Mouse (Mus musculus): ENCODE data around the gene Ankrd27.
A peak's percentile ranks its signal among the peaks of the same experiment; 100 is the strongest.

Ankrd27 gene

DNA sequence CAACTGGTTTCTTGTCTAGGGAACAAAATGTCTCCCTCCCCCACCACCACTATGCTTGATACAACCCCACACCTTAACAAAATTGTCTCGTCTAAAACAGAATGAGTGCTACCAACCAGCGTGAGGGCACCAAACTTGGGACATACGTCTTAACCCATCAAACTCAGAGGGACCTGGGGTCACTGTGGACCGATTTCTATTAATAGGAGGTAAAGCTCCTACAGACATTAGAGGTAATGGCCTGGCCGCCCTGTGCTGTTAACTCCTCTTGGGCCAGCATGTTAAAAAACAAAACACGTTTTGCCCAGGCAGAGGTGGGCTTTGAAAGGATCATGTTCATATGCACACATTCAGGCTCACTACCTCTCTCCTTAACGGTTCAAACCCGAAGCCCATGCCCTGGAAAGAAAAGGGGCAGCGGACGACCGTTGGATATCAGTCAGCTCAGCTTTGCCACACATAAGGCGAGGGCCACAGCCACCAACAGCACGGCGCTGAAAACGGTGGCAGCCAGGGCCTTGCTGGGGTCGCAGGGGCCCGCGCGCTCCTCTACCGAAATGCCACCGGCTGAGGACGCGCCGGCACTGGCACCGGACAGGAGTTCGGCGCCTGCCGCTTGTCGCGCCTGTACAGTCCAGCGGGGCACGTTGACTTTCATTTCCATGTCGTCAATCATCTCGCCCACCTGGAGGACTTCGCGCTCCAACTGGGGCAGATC, 1.8 kb upstream of the Ankrd27 start:
- no peak for DNase-seq

DNA sequence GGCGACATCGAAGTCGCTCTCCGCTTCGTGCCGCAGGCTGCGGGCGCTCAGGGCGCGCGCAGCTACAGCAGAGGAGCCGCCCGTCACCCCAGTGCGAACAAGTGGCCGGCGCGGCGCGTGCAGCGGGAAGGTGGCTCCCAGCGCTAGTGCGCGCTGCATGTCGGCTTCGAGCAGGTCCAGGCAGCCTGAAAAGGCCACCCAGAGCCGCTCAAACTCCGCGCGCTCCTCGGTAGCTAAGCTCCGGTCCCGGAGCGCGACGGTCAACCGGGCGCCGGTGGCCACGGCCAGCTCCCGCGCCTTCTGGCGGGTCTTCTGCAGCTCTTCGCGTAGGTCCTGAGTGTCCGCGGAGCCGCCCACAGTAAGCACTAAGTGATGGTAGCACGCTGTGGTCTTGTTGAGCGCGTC, 1.3 kb upstream of the Ankrd27 start:
- DNase-seq: peak; percentile 39

DNA sequence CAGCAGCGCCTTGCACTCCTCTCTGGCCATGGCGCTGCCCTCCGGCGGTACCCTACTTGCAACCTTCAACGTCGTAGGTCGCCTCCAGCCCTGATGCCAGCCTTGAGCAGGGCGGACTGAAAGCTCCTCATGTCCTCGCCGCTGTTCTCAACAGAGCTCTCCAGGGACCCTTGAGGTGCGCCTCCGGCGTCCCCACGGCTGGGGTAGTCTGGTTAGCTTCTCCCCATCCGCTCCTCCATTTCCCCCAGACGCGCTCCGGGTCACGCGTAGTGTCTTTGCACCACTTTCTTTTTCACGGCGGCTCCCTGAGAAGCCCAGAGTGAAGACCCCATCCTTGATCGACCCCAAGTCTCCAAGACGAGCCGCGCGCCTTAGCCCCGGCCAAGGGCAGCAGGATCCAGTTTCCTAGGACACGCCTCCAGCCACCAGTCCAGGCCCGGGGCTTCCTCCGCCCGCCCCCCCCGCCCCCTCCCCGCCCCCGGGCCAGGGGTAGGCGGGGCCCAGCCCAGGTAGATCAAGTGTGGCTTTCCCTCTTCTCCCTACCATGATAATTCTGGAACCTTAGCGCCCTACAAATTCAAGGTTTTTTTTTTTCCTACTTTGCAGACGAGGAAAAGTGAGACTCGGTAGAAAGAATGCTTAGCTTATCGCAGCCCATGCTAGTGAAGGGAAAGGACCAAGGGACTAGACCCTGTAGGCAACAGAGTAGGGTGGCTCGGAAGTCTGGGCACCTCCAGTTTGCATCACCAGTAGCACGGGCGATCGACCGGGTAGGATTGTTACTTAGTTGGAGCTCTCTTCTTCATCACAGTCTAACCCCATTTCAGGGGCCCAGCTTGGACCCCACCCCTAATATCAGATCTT, 621 bp upstream of the Ankrd27 start, which contains the start of gene Rgs9bp:
Gene Rgs9bp, minus strand, starts transcription at position 392 of the 864 bp plus-strand sequence.
- DNase-seq: peak; percentile 84

DNA sequence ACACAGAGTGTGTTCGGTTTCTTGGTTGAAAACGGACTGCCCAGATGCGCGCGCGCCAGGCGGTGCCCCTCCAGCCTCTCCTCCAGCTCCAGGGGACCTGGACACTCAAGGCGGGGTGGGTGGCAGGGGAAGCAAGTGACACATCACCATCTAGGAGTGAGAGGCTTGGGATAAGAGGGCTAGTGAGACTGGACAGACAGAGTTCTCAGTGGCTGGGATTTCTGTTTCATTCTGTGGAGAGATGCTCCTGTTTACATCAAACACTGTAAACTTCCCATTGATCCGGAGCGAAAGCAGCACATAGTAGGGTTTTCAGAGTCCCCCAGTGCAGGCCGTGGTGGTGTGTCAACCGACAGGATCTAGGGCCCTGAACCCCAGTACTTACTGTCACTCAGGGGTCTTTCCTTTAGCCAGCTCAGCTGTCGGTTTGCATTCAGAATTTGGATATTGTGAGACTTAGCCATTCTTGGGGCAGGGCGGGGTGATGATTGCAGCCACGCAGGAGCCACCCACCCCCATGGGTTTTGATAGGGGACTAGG, 932 bp downstream of the Ankrd27 start:
- DNase-seq: no peak

DNA sequence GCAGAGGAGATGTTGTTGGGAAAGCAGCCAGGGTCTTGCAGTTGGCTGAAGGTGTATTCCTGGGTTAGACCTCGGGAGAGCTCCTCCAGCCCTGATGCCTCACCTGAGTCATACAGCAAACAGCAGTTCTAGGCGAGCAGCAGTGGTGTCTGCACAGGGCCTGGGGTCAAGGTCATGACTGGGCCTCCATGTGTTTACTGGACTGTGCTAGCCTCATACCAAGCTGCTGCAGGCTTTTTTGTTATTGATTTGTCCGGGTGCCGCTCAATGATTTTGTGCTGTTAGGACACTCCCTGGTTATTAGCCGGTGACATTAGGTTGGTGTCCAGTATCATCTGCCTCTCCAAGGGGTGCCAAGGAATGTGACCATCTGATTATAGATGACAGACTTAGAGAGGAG, 1.7 kb downstream of the Ankrd27 start:
- no peak for DNase-seq

DNA sequence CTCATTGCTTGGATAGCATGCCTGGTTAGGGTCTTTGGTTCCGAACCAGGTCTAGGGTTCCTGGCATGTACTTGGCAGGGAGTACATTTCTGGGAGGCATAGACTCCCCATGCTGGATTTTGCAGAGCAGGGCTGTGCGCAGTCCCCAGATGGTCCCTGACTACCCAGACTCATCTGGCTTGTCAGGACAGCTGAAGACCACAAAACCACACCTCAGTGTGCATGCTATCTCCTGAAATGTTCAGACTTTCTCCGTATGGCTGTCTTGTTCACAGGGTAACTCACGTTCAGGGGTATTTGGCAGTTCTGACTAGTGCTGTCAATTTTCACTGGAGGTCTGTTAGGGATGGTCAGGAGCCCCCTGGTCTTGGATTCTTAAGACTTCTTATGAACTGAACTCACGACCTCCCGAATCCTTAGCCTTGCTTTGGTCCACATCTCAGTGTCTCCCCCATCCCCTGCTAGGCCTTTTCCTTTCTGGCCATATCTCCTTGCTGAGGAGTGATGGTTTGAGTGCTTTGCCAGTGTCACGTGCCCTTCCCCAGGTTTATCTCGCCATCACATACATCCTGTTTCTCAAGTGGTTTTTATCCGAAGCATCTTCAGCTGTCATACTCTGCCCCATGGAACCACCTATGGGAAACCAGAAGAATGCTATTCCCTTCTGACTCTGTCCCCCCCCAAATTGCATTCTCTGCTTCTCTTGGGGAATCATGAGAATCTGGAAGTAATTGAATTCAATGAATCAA, 2.8 kb downstream of the Ankrd27 start:
- DNase-seq: no peak

DNA sequence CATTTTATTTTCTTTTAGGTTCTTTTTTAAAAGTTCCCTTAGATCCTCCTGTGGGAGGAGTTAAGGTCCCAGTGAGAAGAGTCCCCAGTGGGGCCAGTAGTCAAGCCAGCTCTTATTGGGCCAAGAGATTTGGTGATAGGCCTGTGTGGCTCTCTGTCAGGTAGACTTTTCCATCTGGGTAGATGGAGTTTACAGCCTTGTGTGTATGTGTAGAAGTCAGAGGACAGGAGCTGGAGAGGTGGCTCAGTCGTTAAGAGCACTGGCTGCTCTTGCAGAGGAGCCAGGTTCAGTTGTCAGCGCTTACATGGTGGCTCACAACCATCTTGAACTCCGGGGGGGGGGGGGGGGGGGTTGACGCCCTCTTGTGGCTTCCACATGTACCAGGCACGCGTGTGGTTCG, 3.4 kb downstream of the Ankrd27 start:
- no peak for DNase-seq

DNA sequence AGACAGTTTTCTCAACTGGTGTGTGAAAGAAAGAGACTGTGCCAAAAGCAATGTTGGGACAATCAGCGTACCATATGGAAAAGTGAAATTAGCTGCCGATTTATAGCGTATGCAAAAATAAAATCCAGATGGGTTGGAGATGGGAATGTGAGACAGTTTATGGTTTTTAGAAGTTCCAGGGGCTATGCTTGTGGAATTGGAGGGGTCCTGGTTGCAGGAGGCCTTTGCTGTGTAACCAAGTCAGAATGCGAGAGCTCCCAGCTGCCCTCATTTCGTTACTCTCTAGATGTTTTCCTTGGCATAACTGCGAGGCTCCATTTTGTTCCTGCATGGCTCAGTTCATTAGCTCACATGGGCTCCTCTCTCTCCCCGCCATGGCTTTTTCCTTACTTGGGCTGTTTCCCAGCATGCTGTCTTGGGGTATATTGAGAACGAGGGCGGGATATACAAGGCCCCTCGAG, 4.7 kb downstream of the Ankrd27 start:
- peak; percentile 27 for DNase-seq

DNA sequence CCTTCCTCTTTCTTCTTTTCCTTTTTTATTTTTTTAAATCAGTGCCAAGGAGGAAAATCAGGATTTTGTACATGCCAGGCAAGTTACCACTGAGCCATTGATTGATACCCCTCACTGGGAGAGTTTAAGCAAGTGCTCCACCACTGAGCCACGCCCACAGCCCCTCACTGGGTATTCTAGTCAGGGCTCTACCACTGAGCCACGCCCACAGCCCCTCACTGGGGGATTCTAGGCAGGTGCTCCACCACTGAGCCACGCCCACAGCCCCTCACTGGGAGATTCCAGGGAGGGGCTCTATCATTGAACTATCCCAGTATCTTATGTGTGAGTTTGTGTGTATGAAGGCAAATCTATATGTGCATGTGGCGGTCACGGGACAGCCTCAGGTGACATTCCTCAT, 8.3 kb downstream of the Ankrd27 start:
- no peak for DNase-seq

DNA sequence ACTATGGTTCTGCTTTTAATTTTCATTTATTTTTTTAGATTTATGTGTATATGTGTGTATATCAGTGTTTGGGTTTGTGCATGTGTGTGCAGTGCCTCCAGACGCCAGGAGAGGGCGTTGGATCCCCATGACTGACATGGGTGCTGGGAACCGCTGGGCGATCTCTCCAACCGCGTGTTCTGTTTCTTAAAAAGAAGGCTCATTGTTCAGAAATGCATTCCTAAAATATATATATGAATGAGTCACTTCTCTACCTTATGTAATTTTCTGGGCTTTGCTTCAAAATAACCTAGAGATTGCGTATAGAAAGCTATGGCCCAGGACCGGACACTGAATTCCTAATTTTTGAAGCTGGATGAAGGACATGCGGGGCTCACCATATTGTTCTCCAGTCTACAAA, 13.4 kb downstream of the Ankrd27 start:
- DNase-seq: no peak

DNA sequence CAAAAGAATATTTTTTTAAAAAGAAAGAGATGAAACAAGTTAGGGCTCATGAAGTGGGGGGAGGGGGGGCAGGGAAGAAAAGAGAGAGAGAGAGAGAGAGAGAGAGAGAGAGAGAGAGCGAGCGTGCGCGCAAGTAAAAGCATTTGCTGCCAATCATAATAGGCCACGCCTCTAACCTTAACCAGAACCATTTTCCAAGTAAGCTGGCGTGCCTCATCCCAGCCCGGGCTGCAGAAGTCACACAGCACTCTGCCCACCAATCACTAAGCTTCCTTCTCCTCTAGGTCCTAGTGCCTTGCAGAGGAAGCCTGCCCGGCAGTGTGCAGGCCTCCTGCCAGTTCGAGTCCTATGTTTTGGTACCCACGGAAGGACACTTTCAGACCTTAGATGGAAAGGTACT, 14.0 kb downstream of the Ankrd27 start:
- no peak for DNase-seq

DNA sequence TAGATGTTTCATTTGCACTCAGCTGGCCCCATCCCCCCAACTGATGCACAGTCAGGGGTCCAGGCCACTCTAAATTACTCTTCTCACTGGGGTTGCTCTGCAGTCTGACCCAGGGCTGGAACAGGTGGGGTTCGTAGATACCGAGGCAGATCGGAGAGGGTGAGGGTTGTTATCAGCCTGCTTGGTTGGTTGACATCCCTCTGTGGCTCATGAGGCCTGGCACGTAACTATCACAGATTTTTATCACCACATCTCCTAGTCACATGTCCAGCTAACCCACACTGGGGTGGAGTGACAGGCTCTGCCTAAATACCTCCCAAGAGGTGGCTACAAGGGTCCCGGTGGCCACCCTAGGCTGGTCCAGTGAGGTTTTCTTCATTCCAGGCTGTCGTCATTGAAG, 15.1 kb downstream of the Ankrd27 start:
- no peak for DNase-seq

DNA sequence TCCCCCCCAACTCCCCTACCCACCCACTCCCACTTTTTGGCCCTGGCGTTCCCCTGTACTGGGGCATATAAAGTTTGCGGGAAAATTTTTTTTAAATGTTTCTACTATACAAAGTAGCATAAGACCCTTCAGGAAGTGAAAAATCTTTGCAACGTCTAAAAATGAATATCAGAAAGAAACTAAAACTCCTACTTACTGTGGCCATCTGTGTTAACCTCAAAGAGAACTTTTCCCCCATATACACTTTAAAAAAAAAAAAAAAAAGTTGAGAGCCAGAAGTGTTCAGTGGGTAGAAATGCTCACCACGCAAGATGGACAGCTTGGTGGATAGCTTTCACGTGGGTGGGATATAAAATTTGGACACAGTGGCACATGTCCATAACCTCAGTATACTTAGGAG, 16.7 kb downstream of the Ankrd27 start:
- DNase-seq: no peak

DNA sequence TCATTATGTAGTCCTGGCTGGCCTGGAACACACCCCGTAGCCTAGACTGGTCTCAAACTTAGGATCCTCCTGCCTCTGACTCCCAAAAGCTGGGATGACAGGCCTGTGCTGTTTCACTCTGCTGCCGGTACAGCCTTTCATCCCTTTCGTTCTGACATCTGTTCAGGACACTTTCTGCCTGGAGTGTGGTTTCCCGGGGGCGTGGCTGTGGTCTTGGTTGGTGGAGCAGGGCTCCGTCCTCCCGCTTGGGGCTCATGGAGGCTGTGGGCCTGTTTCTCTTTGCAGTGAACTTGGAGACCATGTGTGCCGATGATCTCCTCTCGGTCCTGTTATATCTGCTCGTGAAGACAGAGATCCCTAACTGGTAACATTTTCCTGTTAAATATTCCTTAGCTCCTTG, 20.8 kb downstream of the Ankrd27 start:
- no peak for DNase-seq

DNA sequence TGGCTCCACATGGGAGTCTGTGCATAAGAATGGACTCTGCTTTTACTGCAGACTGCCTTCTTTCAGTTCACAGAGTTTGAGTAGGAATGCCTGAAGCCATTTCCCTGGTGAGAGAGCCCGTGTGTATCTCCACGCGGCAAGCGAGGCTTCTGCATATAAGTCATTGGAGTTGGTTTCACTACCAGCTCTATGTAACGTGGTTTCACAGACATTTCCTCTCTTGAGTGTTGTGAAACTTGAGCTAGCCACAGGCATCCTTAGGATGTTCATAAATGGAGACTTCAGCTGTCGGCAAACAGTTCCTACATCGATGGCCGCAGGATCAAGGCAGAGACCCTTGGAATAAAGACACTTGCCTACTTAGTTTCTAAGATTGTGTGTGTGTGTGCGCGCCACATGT, 23.2 kb downstream of the Ankrd27 start:
- DNase-seq: no peak

DNA sequence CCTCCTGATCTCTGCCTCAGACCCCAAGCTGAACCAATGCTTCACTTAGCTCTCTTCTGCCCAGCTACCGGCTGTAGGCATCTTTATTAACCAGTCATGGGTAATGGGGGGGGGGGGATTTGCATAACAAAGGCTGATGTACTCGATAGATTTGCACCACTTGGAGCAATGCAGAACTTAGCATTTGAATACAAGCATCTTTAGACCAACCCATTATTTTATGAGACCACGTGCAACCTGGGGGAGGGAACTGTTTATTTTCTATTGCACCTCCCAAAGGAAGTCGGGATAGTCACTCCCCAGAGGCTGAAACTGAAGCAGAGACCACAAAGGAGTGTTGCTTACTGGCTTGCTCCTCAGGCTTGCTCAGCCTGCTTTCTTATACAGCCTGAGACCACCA, 31.5 kb downstream of the Ankrd27 start:
- DNase-seq: no peak

DNA sequence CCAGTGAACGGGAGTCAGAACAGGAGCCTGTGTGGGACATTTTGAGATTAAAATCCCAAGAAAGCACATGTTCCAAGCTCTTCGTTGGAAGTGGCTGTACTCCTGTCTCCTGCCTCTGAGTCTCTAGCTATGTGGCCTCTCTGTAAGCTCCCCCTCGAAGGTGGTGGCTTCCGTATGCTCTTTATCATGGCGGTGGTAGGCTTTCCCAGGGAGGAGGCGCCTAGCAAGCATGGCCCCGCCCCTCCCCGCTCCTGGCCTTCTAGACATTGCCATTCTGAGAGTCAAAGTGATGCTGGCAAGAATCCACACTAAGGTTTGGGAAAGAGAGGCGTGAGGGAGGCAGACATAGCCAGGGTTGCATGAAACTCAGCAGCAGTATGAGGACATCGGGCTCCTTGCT, 36.6 kb downstream of the Ankrd27 start:
- no peak for DNase-seq

DNA sequence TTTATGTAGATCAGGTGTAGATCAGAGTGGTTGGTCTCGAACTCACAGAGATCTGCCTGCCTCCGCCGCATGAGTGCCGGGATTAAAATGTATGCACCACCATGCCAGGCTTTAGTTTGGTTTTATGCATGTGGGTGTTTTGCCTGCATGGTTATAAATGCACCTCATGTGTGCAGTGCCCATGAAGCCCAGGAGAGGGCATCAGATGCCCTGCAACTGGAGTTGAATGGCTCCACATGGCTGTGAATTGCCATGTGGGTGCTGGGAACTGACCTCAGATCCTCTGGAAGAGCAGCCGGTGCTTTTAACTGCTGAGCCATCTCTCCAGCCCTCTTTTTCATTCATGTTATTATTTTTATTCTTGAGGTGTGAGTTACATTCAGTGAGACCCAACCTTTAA, 40.0 kb downstream of the Ankrd27 start:
- DNase-seq: no peak

DNA sequence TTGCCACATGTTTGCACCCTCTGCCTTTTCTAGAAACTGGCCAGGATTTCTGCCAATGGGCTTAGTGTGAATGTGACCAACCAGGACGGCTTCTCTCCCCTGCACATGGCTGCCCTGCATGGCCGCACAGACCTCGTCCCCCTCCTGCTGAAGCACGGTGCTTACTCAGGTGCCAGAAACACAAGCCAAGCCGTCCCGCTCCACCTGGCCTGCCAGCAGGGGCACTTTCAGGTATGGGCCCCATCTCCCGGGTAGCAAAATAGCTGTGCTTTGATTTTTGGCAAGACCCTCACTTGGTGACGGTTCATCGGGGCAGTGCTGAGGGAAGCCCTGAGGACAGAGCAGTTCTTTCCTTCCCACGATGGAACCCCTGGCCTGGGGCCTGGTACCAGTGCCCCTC, 41.3 kb downstream of the Ankrd27 start:
- DNase-seq: no peak

DNA sequence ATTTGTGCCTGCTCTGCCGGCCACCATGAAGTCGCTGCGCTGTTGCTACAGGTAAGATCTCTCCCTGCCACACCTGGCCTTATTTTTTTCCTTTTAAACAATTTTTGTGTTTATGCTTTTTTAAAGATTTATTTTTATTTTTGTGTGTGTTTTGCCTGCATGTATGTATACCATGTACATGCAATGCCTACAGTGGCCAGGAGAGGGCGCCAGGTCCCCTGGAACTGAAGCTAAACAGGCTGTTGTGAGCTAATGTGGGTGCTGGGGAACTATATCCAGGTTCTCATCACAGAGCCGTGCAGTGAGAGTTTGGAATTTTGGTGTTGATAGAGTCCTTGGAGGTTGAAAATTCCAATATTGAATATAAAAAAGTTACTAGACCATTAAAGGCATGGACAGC, 42.5 kb downstream of the Ankrd27 start:
- DNase-seq: no peak

DNA sequence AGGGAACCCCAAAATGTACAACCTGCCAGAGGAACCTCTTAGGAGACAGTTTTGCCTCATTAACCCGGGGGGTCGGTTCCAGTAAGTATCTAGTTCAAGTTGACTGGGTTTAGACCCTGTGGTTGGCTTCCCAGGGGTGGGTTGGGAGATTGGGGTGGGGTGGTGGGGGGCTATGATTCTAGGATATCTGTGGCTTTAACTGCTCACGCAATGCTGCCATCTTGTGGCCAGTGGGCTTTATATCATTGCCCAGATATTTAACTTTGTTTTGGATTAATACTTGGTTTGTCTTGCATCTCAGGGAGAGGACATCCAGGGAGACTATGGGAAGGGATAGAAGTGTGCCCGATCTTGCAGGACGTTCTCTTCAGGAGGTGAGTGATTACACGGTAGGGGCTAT, 50.2 kb downstream of the Ankrd27 start:
- DNase-seq: peak; percentile 48

DNA sequence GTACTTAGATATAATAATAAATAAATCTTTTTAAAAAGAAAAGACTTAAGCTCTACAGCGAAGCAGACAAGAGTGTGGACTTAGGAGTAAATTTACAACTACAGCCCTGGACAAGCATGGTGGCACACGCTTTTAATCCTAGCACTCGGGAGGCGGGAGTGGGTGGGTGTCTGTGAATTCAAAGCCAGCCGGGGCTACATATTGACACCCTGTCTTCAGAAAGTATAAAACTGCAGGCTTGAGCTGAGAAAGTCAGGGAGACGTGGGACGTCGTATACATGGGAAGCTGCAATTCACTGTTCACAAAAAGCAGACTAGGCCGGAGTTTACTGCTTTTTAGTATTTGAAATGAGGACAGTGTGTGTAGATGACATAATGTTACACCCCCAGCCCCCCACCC, 50.8 kb downstream of the Ankrd27 start:
- DNase-seq: no peak

DNA sequence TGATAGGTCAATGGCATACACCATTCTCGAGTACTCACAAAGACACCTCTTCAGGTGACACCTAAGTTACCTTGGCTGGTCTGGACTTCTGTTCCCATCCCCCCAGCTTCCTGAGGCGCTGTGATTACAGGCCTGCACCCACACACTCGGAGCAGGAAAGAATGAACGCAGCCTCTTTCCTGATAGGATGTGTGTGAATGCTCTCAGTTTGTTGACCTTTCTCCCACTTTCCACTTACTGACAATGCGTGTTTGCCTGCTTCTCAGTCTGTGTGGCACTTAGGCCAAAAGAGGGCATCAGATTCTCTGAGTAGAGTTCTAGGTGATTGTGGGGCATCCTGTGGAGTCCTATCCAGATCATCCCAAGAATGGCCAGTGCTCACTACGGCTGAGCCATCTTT, 54.0 kb downstream of the Ankrd27 start:
- DNase-seq: no peak

Data from kidney, postnatal 14 days (tissue).